Mouse (Mus musculus) cerebellum, postnatal 4 days (tissue): ENCODE results near the gene Hs6st1.
"Not testable (repeated sequence)": the region's sequence is repeated elsewhere in the genome, so short reads cannot be mapped to it uniquely, and the experiment has no call there.

ENCODE experiments used
- DNase-seq, 2 experiments: peaks; one replicate each; pipeline ENCODE4 v3.0.0; 2022; ENCODE audit warnings: low spot score in 2 of 2, mixed read lengths in 1 of 2

Hs6st1 gene

DNA sequence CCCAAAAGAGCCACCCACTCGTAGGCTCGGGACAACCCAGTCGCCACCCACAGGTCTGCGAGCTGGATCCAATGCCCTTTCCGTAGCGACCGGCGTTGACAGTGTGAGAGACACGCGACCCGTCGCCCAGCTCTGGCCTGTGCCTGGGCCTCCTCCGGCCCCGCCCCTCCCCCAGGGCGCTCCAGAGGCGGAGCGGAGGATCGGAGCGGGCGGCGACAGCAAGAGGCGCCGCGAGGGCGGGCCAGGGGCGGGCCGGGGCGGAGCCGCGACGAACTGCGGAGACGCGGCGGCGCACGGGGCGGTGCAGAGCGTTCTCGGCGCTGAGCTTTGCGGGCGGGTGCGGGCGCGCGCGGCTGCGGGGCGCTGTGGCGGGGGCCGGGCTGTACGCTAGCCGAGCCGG is at the start of gene Hs6st1:
TSS of gene Hs6st1 (plus strand) at position 325 of the 400 bp plus-strand sequence.
- DNase-seq = peak; percentile 77 to 92

- DNase-seq = no peak
These were observed 49.6 kb upstream of the Hs6st1 start for GRCm38 (mm10) chr1:36018617-36019016.

DNA sequence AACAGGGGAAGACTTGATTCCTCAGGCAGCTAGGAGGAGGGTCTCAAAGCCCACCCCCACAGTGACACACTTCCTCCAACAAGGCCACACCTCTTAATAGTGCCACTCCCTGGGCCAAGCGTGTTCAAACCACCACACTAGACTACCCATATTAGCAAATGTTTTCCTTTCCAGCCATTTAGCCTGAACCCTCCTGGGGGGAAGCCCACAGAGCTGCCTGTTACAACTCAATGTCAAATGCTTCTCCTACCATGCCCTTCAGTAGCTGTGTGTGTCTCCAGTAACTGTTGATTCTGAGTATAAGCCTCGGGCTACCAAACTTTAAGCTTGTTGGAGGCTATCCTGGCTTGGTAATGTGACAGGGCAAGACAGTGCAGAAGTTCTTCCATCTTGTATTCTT is 49.0 kb upstream of the Hs6st1 start:
- DNase-seq = no peak

GRCm38 (mm10) chr1:36020315-36020714 is 47.9 kb upstream of the Hs6st1 start:
- DNase-seq = no peak

DNA sequence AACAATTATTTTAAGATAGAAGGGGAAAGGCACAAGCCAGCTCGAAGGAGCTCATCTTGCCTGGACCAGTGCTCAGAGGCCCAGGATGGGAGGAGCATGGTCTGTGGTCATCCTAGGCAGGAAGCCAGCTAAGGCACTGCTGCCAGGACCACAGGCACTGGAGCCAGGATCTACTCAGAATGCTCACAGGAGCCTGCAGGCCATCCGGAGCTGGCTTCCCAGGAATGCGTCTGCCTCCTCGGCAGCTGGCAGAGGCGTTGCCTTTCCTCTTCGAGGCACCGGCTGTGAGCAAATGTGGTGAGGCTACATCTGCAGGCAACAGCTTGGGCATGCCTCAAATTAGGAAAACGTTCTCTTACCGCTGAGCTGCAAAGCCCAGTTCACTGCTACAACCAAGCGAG is 37.8 kb upstream of the Hs6st1 start:
- DNase-seq = peak; percentile 40 to 80

DNA sequence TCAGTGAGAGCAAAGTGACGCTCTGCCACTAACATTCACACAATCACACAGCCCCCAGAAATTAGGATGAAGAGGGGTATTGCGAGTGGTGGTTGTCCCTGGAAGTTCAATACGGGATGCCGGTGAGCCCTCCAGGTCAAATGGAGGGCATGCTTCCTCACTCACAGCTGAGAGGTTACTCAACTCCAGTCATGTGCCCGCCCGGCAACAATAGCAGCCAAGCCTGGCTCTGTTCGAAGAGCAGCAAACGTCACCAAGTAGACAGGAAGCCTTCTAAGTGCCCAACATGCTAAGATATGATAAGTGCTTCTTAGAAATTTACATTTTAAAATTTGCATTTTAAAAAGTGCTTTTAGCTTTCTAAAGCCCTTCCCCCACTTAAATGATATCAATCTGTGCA is 29.4 kb upstream of the Hs6st1 start:
- DNase-seq = no peak

DNA sequence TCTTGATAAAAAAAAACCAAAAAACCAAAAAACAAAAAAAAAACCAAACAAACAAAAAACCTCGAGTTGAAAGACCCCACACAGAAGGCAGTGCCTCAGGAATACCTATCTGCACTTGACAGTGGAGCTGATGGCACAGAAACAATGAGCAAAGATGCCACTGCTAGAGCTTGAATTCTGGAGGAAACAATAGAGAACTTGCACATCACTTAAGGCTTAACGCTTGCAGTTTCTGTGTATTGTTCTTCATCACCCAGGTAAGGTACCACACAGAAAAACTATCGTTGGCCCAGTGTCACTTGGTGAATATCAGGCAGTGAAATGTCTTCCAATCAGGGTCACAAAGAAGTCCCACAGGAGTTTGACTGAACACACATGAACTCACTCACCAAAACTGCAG is 26.1 kb upstream of the Hs6st1 start:
- no peak for DNase-seq

- DNase-seq = not testable (repeated sequence)
These were observed 24.4 kb upstream of the Hs6st1 start for GRCm38 (mm10) chr1:36043793-36044192.

DNA sequence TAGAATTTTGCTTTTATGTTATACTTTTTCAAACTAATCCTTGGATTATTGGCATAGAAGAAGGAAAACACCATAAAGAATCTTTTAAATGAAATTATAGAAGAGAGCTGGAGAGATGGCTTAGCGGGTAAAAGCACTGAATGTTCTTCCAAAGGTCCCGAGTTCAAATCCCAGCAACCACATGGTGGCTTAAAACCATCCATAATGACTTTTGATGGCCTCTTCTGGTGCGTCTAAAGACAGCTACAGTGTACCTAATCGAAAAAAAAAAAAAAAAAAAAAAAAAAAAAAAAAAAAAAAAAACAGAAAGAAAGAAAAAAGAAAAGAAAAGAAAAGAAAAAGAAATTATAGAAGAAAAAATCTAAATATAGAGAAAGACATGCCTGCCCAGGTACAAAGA is 23.9 kb upstream of the Hs6st1 start:
- no peak for DNase-seq

DNA sequence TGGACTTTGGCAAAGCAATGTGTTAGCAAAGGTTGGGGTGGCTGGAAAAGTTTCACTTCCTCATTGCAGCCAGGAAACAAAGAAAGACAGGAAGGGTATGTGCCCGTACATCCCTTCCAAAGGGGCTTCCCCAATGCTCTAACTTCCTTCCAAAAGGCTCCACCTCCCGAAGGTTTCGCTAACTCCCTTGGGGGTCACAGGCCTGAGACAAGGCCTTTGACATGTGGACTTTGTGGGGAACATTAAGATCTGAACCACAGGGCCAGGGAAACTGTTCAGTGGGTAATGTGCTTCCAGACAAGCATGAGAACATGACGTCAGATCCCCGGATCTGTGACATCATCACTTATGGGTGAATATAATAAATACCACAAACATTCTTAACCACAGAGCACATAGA is 15.5 kb upstream of the Hs6st1 start:
- DNase-seq = no peak

GRCm38 (mm10) chr1:36053566-36053965 is 14.6 kb upstream of the Hs6st1 start:
- no peak for DNase-seq

DNA sequence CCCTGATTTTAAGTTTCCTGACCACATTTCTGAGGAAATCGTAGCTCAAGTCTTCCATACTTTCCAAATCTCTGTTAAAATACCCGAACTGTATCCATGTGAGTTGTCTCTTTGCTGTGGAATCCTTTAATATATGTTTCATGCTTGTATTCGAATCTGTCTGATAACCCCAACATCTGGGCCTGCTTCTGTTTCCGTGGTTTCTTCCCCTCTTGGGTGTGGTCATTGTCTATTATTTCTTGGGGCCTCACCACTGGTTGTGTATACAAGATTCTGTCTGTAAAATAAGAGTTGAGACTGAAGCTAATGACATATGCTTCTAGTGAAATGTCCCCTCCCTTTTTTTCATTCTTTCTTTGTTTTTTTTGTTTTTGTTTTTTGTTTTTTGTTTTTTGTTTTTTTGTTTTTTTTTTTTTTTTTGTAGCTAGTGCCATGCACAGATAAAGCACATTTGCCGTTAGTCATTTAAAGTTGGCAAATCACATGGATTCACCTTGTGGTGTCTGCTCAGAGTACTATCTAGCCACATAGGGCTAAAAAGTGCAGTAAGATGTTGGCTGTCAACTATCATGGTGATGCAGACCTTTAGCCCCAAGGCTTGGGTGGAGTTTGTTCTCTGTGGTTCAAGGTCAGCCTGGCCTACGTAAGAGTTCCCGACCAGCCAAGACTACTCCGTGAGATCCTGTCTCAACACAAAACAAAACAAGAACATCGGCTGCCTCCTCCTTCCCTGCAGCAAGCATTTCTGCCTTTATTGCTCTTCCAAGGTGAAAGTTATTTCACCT is 13.8 kb upstream of the Hs6st1 start:
- DNase-seq = no peak

GRCm38 (mm10) chr1:36054967-36055357 is 13.2 kb upstream of the Hs6st1 start:
- DNase-seq = no peak

GRCm38 (mm10) chr1:36059351-36059750 is 8.8 kb upstream of the Hs6st1 start:
- no peak for DNase-seq

- DNase-seq = no peak
These were observed 7.9 kb upstream of the Hs6st1 start for GRCm38 (mm10) chr1:36059959-36060953.

DNA sequence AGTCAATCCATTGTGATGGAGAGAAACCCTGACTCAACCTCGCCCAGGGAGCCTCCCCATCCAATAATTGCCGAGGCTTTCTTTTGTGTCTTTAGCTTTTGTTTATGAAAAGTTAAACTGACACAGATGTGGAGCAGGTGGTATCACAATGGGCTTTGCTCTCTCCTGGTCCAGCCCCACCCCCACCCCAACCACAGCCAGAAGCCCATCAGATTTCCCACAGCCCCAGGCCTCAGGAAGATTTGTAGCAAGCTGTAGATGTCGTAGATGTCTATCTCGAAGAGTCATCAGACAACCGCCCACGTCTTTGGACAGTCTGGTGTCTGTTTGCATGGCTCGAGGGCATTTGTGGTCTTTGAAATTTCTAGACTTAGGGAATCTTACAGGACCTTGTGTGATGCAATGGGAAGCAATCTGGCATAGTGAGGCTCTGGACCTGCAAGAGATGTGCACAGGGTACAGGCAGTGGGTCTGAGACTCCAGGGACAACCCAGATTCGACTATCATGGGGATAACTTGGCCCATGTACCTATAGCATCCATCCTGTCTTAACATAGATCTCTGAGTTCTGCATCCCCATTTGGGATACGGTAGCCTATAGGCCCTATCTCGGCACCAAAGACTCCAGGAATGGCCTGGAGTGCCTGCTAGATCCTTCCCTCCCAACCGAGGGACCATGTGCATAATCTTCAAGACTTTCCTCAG is 6.8 kb upstream of the Hs6st1 start:
- no peak for DNase-seq

DNA sequence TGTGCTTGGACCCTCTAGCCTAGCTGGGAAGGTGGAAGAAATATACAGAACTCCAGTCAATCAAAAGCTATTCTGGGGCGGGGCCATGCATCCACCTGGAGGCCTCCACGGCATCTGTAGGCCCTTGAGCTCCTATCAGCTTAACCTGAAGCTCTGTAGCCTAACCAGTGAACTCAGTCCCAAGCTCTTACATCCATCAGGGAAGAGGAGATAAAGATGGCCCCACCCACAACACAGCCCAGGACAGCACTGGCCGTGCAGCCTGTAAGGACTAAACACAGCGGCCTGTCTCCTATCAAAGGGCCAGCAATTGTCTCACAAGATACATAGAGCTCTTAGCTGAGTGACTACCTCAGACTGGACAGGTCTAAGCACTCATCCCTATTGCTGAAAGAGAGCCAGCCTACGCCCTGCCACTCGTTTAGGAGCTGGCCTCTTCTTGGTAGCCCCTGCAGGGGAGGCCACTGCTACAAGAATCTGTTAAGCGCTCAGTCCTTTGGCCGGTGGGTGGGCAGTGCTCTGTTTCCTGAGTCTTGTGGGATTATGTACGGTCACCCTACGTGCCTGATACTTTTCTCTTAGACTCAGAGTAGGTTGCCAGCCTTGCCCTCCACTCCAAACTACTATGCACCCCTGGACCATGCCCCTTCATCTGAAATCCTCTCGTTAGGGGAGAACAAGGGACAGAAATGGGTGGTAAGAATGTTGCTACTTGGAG is 6.0 kb upstream of the Hs6st1 start:
- no peak for DNase-seq

GRCm38 (mm10) chr1:36062826-36063640 is 5.2 kb upstream of the Hs6st1 start:
- no peak for DNase-seq

GRCm38 (mm10) chr1:36063641-36063955 is 4.6 kb upstream of the Hs6st1 start:
- no peak for DNase-seq

DNA sequence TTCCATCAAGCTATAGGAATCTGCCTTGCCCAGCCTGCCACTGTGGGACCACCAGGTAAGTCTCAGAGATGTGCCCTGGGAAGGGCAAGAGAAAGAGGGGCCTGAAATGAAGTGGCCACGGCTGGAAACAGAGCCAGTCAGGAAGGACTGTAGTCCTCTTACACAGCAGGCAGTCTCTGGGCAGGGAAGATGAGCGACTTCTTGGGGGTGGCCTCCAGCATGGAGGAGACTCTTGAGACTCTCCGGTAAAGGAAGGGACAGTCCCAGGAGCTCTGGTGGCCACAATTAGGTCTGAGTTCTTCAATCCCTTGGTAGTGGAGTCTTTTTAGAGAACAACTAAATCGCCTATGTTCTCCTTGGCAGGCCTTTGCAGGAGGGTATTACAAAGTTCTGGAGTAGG is 4.0 kb upstream of the Hs6st1 start:
- DNase-seq = no peak
